Mouse (Mus musculus): ENCODE data around the gene Rnf126.

The Rnf126 gene

DNA sequence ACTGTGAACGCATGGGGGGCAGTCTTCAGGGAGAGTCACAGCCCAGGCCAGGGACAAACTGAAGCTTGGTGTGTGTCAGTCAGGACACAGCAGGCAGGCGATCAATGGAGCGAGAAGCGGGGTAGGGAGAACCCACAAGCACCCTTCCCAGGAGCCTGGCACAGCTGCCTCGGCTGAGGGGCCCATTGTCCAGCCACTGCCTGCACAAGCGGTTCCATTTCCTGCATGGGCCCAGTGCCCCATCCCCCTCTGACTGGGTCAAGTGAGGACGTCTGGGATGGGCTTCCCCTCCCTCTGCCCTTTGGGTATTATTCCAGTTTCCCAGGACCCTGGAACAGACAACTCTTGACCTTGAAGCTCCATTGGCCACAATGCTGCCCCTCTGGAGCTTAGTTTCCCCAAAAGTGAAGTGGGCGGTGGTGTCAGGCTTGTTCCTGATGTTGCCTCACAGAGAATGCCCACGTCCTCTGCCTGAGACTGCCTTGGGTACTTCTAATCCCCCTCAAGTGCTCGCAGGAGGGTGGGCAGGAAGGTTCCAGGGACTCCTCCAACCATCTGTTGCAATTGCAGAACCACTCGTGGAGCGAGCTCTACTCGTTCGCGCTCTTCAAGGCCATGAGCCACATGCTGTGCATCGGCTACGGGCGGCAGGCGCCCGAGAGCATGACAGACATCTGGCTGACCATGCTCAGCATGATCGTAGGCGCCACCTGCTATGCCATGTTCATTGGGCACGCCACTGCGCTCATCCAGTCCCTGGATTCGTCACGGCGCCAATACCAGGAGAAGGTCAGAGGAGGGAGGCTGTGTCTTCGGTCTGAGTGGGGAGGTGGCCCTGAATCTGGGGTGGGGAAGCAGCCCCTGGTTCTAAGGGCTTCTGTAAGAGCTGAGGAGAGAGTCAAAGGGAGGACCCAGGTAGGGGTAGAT lies 38.2 kb downstream of the Rnf126 start:
- no peak for DNase-seq

DNA sequence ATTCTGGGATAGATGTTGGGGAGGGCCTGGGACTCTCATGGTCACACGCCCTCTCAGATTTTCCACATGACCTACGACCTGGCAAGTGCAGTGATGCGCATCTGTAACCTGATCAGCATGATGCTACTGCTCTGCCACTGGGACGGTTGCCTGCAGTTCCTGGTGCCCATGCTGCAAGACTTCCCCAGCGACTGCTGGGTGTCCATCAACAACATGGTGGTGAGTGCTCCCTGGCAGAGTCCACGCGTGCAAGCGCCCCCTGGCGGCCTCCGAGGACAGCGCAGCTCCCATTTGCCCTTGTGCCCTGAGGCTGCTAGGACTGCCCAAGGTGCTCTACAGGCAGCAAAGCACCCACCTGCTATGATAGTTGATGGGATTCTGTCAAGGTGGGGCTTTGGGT lies 40.7 kb downstream of the Rnf126 start:
- peak; percentile 55 for DNase-seq

- no peak for DNase-seq
Measured at GRCm38 (mm10) chr10:79723692-79724091, 43.1 kb downstream of the Rnf126 start.

- DNase-seq: no peak
Measured at GRCm38 (mm10) chr10:79723047-79723446, 43.7 kb downstream of the Rnf126 start.

- DNase-seq: no peak
Measured at GRCm38 (mm10) chr10:79721089-79721488, 45.7 kb downstream of the Rnf126 start.

GRCm38 (mm10) chr10:79717640-79718357 lies 49.0 kb downstream of the Rnf126 start:
- peak; percentile 78 for DNase-seq

- DNase-seq: no peak
Measured at GRCm38 (mm10) chr10:79716988-79717355, 49.8 kb downstream of the Rnf126 start.

DNA sequence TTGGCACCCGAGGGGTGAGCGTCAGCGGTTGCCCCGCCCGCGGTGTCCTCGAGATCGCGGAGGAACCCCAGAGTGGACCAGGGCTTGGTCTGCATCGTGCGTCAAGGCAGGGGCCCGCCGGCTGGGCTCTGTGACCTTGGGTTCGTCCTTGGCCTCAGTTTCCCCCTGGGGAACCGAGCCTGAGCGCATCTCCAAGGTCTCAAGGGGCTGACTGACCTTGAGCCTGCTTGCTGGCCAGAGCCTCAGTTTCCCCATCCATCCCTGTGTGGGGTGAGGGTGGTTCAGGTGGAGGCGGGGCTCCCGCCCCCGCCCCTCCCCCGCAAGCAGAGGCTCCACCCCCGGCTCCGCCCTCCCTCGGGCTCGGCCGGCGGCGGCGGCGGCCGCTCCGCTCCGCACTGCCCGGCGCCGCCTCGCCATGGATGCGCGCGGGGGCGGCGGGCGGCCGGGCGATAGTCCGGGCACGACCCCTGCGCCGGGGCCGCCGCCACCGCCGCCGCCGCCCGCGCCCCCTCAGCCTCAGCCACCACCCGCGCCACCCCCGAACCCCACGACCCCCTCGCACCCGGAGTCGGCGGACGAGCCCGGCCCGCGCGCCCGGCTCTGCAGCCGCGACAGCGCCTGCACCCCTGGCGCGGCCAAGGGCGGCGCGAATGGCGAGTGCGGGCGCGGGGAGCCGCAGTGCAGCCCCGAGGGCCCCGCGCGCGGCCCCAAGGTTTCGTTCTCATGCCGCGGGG lies 50.3 kb downstream of the Rnf126 start, which contains the start of gene Hcn2:
Gene Hcn2, plus strand, starts transcription at position 381 of the 734 bp plus-strand sequence.
- DNase-seq: no peak

DNA sequence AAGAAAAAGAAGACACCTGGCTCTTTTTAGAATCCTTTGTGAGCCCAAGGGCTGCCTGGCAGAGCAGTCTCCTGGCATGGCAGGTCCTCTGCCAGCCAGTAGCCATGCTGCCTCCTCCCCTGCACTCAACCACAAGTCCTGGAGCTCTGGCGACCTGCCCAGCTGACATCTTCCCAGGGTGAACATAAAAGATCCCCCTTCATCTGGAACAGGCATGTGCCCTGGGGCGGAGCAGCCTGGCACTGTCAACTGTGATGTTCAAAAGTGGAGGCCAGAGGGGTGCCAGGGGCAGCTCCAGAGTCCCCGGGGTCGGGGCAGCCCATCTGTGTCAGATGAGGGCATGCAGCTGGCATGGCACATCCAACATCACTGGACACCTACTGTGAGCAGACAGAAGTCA lies 51.8 kb downstream of the Rnf126 start:
- DNase-seq: no peak

- DNase-seq: no peak
Measured at GRCm38 (mm10) chr10:79713163-79713562, 53.6 kb downstream of the Rnf126 start.

- peak; percentile 79 for DNase-seq
Measured at GRCm38 (mm10) chr10:79712499-79713126, 54.1 kb downstream of the Rnf126 start.

DNA sequence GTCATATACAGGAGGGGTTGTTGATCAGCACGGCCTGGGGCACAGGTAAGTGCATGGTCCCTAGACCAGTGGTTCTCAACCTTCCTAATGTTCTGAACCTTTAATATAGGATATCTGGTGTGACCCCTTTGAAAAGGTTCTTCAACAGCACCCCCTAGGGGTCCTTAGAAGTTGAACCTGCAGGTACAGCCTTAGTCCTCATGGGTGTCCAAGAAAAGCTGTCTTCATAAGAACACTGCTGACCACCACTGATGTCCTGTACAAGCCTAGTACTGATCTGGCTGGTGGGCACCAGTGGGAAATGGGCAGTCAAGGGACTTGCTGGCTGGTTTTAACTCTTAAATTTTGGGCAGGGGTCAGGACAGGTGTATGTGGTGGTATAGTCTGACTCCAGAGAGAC lies 54.7 kb downstream of the Rnf126 start:
- no peak for DNase-seq

DNA sequence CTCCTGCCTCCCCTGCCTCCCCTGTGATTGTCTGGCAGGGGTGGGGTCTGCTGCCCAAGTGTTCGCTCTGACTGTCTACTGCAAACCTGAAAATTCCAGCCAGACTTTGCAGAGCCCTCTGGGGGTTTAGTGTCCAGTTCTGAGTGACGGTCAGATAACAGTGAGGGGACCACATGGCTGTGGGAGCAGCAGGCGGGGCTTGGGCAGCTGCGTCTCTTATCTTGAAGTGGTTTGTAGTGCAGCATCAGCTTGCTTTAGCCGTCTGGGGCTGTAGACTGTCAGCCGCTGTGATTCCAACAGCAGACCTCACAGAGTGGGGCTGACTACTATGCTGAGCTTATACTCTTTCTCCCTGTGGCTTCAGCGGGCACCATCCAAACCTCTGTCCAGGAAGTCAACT lies 57.4 kb downstream of the Rnf126 start:
- DNase-seq: no peak

- no peak for DNase-seq
Measured at GRCm38 (mm10) chr10:79708668-79709067, 58.1 kb downstream of the Rnf126 start.

Data from kidney, postnatal 14 days (tissue).